Mouse (Mus musculus) olfactory bulb, adult 2 months (tissue): ENCODE measurements around the gene Sipa1l3. TPM values are rescaled to one million over a fixed set of nuclear protein-coding genes. Genes with fewer than 3 reads are reported as not detected.
A peak's percentile ranks its signal among the peaks of the same experiment; 100 is the strongest.

Experiments used
- H3K27ac ChIP-seq: fragments of 200-500 bp; 2 replicates; pipeline ENCODE4 v1.5.1; 2012; ENCODE audit warnings: low read depth, low read length; ENCODE audit not compliant: insufficient read depth
- H3K4me1 ChIP-seq: fragments of 200-500 bp; 2 replicates; pipeline ENCODE4 v1.6.1; 2012; ENCODE audit warnings: low read length; ENCODE audit not compliant: control insufficient read depth, insufficient read depth
- H3K4me3 ChIP-seq: fragments of 200-500 bp; 2 replicates; pipeline ENCODE4 v1.5.1; 2012; ENCODE audit warnings: mild to moderate bottlenecking, low read depth, low read length, moderate library complexity; ENCODE audit not compliant: insufficient read depth
- CTCF ChIP-seq: fragments of 200-500 bp; IDR thresholded peaks from 2 replicates; pipeline ENCODE4 v1.5.1; 2012; ENCODE audit warnings: low read depth, mild to moderate bottlenecking, low read length, moderate library complexity; ENCODE audit not compliant: insufficient read depth
- POLR2A ChIP-seq: fragments of 200-500 bp; IDR thresholded peaks from 2 replicates; pipeline ENCODE4 v1.6.1; 2012; ENCODE audit warnings: mild to moderate bottlenecking, low read depth, low read length, moderate library complexity; ENCODE audit not compliant: insufficient read depth
- WGBS: fragments of 180-500 bp; shearing (Covaris S2); methylation state at CpG from one replicate; pipeline ENCODE4 v1.1.7; 2018; 5-methylcytosine and 5-hydroxymethylcytosine counted together
- polyA plus RNA-seq: library from polyadenylated mRNA; stranded (reverse); fragments of >200 nt; gene quantifications from 2 replicates; pipeline ENCODE4 v1.2.4, GENCODE M21; 2012; ENCODE audit warnings: low replicate concordance; ENCODE audit not compliant: missing spikeins, insufficient read depth, insufficient read length

Sipa1l3 gene
- polyA plus RNA-seq, result not detected in 2 replicates

- peak within 1 kb of the TSS; percentile 75 for H3K4me3 ChIP-seq
- under 1% methylated on average over 88 of the region's 88 CpGs for WGBS
Measured at GRCm38 (mm10) chr7:29518421-29519210, at the start of gene Sipa1l3. Gene Sipa1l3, minus strand, starts transcription at chr7:29518641.

DNA sequence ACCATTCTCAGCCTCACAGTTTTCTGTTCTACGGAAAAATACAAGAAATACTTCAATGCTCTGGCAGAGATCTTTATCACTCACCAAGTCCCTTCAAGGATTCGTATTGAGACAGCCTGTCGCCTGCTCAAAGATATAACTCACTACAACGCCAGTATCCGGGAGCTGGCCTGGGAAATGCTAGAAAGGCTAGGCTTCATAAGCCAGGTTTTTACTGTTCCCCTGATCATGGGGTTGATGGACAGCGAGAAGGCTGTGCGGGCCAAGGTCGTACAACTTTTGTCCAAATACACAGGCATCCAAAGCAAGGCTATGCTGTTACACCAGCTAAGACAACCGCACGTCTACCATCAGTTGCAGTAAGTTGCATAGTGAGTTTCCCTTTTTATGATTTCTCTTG is 44.6 kb upstream of the Sipa1l3 start:
- 95% methylated on average over 10 of the region's 10 CpGs for WGBS
- Histone ChIP-seq H3K4me1 (no peaks in the 10 kb centered on the region), H3K27ac (no peak overlapping the region), H3K4me3 (no peak overlapping the region)
- no peak for TF ChIP-seq CTCF
- no peak for TF ChIP-seq POLR2A

More at GRCm38 (mm10) chr7:29518421-29519210, at the start of gene Sipa1l3:
- Histone ChIP-seq H3K27ac (no peak within 1 kb of the TSS), H3K4me1 (peaks cover 7% of the 10 kb centered on the region)
- 0 out of 2 replicates have a peak, but pooled peaks have one; percentile 2 for TF ChIP-seq CTCF
- peak; percentile 72 for TF ChIP-seq POLR2A

DNA sequence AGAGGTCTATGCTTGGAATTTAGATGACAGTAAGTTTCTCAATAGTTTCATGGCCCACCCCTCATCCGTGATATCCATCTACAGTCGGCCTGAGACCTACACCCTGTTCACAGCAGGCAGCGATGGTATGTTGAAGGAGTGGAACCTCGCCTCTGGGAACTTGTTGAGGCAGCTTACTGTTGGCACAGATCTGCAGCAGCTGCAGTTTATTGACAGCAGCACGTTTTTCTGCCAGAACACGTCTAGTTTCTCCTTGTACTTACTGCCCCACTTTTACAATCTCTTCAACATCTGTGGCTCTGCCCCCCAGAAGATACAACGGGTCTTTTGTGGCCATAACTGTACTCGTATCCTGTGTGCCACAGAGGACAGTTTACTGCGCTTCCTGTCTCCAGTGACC is 42.6 kb upstream of the Sipa1l3 start:
- no peak for TF ChIP-seq POLR2A
- TF ChIP-seq CTCF, result no peak
- H3K4me1 ChIP-seq, result no peaks in the 10 kb centered on the region
- H3K4me3 ChIP-seq, result no peak overlapping the region
- WGBS, result 77% methylated on average over 9 of the region's 9 CpGs
- no peak overlapping the region for H3K27ac ChIP-seq

GRCm38 (mm10) chr7:29559290-29559689 is 40.8 kb upstream of the Sipa1l3 start:
- no peak overlapping the region for H3K27ac ChIP-seq
- H3K4me1 ChIP-seq, result no peaks in the 10 kb centered on the region
- no peak overlapping the region for H3K4me3 ChIP-seq
- 70% methylated on average over 4 of the region's 4 CpGs for WGBS
- TF ChIP-seq POLR2A (no peak), CTCF (no peak)

DNA sequence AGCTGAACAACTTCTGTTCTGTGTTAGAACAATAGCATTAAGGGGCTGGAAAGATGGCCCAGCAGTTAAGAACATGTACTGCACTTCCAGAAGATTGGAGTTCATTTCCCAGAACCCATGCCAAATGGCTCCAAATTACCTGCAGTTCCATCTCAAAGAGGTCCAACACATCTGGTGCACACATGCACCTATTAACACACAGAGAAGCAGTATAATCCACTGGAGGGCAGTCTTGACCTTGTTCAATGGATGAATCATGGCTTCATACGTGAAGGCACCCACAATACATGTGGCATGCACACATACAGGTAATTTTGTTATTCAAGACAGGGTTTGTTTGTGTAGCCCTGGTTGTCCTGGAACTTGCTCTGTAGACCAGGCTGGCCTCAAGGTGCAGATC is 40.3 kb upstream of the Sipa1l3 start:
- 70% methylated on average over 1 of the region's 1 CpGs for WGBS
- Histone ChIP-seq H3K27ac (no peak overlapping the region), H3K4me3 (no peak overlapping the region), H3K4me1 (no peaks in the 10 kb centered on the region)
- TF ChIP-seq CTCF, result no peak
- no peak for TF ChIP-seq POLR2A

GRCm38 (mm10) chr7:29556283-29556682 is 37.8 kb upstream of the Sipa1l3 start:
- no peak overlapping the region for H3K4me3 ChIP-seq
- H3K27ac ChIP-seq, result no peak overlapping the region
- no peak for TF ChIP-seq POLR2A
- no peak for TF ChIP-seq CTCF
- no peaks in the 10 kb centered on the region for H3K4me1 ChIP-seq
- 68% methylated on average over 4 of the region's 4 CpGs for WGBS

GRCm38 (mm10) chr7:29555521-29555920 is 37.1 kb upstream of the Sipa1l3 start:
- TF ChIP-seq POLR2A (no peak), CTCF (no peak)
- Histone ChIP-seq H3K27ac (no peak overlapping the region), H3K4me1 (no peaks in the 10 kb centered on the region), H3K4me3 (no peak overlapping the region)
- WGBS, result 71% methylated on average over 5 of the region's 5 CpGs

GRCm38 (mm10) chr7:29555051-29555450 is 36.6 kb upstream of the Sipa1l3 start:
- H3K27ac ChIP-seq, result no peak overlapping the region
- 93% methylated on average over 13 of the region's 13 CpGs for WGBS
- no peaks in the 10 kb centered on the region for H3K4me1 ChIP-seq
- no peak for TF ChIP-seq CTCF
- TF ChIP-seq POLR2A, result no peak
- H3K4me3 ChIP-seq, result no peak overlapping the region

DNA sequence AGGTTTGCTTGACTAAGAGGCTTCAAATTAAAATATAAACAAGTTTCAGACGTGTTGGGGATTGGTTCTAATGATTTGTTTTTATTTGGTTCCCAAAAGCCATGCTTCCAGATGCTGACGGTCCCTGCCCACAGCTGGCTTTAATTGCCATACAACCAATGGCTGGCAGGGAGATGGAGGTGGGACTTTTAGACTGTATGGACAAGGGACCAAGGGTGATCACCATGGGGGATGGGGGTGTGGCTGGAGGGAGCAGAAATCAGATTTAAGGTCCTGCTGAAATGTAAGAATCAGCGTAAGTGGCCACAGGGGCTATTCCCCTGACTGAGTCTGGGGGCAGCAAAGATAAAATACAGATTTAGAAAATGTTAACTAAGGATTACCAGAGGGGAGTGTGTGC is 32.2 kb upstream of the Sipa1l3 start:
- H3K4me3 ChIP-seq, result no peak overlapping the region
- no peaks in the 10 kb centered on the region for H3K4me1 ChIP-seq
- 53% methylated on average over 3 of the region's 3 CpGs for WGBS
- TF ChIP-seq POLR2A, result no peak
- TF ChIP-seq CTCF, result no peak
- no peak overlapping the region for H3K27ac ChIP-seq

DNA sequence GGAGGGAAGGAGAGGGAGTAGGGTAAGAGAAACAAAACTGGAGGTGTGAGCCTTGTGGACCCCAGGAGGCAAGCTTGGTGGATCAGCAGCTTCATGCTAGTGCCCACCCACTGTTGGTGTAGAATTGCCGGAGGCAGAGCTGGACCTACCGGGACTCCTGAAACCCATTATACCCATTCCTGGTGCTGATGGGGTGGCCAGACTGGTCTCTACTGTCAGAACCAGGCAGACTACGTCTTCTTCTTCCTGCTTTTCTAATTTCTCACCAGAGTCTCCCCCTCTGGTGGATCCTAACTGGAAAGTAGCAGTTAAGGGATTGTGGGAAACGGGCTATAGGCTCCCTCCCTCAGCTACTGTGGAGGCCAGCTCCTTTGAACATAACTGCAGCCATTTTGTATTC is 23.2 kb upstream of the Sipa1l3 start:
- TF ChIP-seq POLR2A (no peak), CTCF (no peak)
- 76% methylated on average over 4 of the region's 4 CpGs for WGBS
- no peaks in the 10 kb centered on the region for H3K4me1 ChIP-seq
- H3K27ac ChIP-seq, result no peak overlapping the region
- H3K4me3 ChIP-seq, result no peak overlapping the region
